Mouse (Mus musculus) forebrain, embryonic 16.5 days (tissue): ENCODE data around the gene Lsr. TPM values are rescaled to one million over a fixed set of nuclear protein-coding genes. Genes with fewer than 3 reads are reported as not detected.

Experiments
- ATAC-seq: fragments of 200-750 bp; cut with Nextera tagmentation; 2 replicates; pipeline ENCODE4 v1.8.0; 2017; ENCODE audit warnings: mild to moderate bottlenecking, moderate library complexity
- H3K27ac ChIP-seq: fragments of 300-500 bp; sonication (generic); 2 replicates; pipeline ENCODE4 v1.5.1; 2014; ENCODE audit warnings: low read length, control low read depth
- H3K27me3 ChIP-seq: fragments of 300-500 bp; sonication (generic); replicated peaks from 2 replicates; pipeline ENCODE4 v1.6.1; 2014; ENCODE audit warnings: low read length; ENCODE audit not compliant: control insufficient read depth, insufficient read depth
- H3K36me3 ChIP-seq: fragments of 300-500 bp; sonication (generic); 2 replicates; pipeline ENCODE4 v1.6.1; 2014; ENCODE audit not compliant: control insufficient read depth, insufficient read depth
- H3K4me1 ChIP-seq: fragments of 300-500 bp; sonication (generic); replicated peaks from 2 replicates; pipeline ENCODE4 v1.6.1; 2014; ENCODE audit warnings: low read length; ENCODE audit not compliant: control insufficient read depth, insufficient read depth
- H3K4me2 ChIP-seq: fragments of 300-500 bp; sonication (generic); 2 replicates; pipeline ENCODE4 v1.6.1; 2014; ENCODE audit warnings: mild to moderate bottlenecking, low read length, control low read depth
- H3K4me3 ChIP-seq: fragments of 300-500 bp; sonication (generic); replicated peaks from 2 replicates; pipeline ENCODE4 v1.5.1; 2014; ENCODE audit warnings: mild to moderate bottlenecking, low read length, control low read depth
- H3K9ac ChIP-seq: fragments of 300-500 bp; sonication (generic); replicated peaks from 2 replicates; pipeline ENCODE4 v1.6.1; 2014; ENCODE audit warnings: low read depth, low read length, control low read depth
- H3K9me3 ChIP-seq: fragments of 300-500 bp; sonication (generic); 2 replicates; pipeline ENCODE4 v1.6.1; 2016; ENCODE audit warnings: low read length; ENCODE audit not compliant: control insufficient read depth
- WGBS: fragments of 180-500 bp; shearing (Covaris S2); extraction: QIAGEN DNeasy Blood & Tissue Kit; methylation state at CpG from one replicate; pipeline ENCODE4 v1.1.7; 2014; 5-methylcytosine and 5-hydroxymethylcytosine counted together
- polyA plus RNA-seq: library from polyadenylated mRNA; unstranded; fragments of >200 nt; fragmentation: Nextera tagmentation; extraction: Ambion mirVana; gene quantifications from 2 replicates; pipeline ENCODE4 v1.2.1, GENCODE M21; 2015

The Lsr gene
- polyA plus RNA-seq, 1 experiment from 2014 or later = 21.3 TPM

GRCm38 (mm10) chr7:30968611-30969010 lies 4.7 kb downstream of the Lsr start:
- no peak overlapping the region for H3K4me2 ChIP-seq
- no peaks in the 10 kb centered on the region for H3K36me3 ChIP-seq
- H3K4me3 ChIP-seq = no peak overlapping the region
- no peak for ATAC-seq
- H3K9ac ChIP-seq = no peak overlapping the region
- peaks cover 3% of the 10 kb centered on the region; the same call in 1 of the 2 replicates for H3K27me3 ChIP-seq
- no peaks in the 10 kb centered on the region for H3K9me3 ChIP-seq
- no peak overlapping the region for H3K27ac ChIP-seq
- WGBS = 91% methylated on average over 8 of the region's 8 CpGs
- peaks cover 8% of the 10 kb centered on the region for H3K4me1 ChIP-seq

GRCm38 (mm10) chr7:30966657-30967056 lies 6.6 kb downstream of the Lsr start:
- no peak for ATAC-seq
- Histone ChIP-seq H3K36me3 (no peaks in the 10 kb centered on the region), H3K9me3 (no peaks in the 10 kb centered on the region), H3K27me3 (no peaks in the 10 kb centered on the region), H3K4me3 (no peak overlapping the region), H3K27ac (no peak overlapping the region), H3K4me1 (no peaks in the 10 kb centered on the region), H3K4me2 (no peak overlapping the region), H3K9ac (no peak overlapping the region)
- WGBS = 76% methylated on average over 3 of the region's 3 CpGs

GRCm38 (mm10) chr7:30965677-30966076 lies 7.6 kb downstream of the Lsr start:
- H3K27ac ChIP-seq = no peak overlapping the region
- H3K9me3 ChIP-seq = no peaks in the 10 kb centered on the region
- H3K9ac ChIP-seq = no peak overlapping the region
- no peak overlapping the region for H3K4me2 ChIP-seq
- ATAC-seq = no peak
- 74% methylated on average over 14 of the region's 14 CpGs for WGBS
- H3K36me3 ChIP-seq = no peaks in the 10 kb centered on the region
- H3K4me3 ChIP-seq = no peak overlapping the region
- no peaks in the 10 kb centered on the region for H3K27me3 ChIP-seq
- H3K4me1 ChIP-seq = no peaks in the 10 kb centered on the region

- Histone ChIP-seq H3K27ac (no peak overlapping the region), H3K36me3 (no peaks in the 10 kb centered on the region), H3K9me3 (no peaks in the 10 kb centered on the region), H3K4me1 (no peaks in the 10 kb centered on the region), H3K4me3 (no peak overlapping the region), H3K4me2 (no peak overlapping the region), H3K27me3 (no peaks in the 10 kb centered on the region), H3K9ac (no peak overlapping the region)
- 92% methylated on average over 7 of the region's 7 CpGs for WGBS
- no peak for ATAC-seq
These were observed 8.9 kb downstream of the Lsr start for GRCm38 (mm10) chr7:30964366-30964765.

GRCm38 (mm10) chr7:30962862-30963261 lies 10.4 kb downstream of the Lsr start:
- no peak overlapping the region for H3K4me2 ChIP-seq
- no peaks in the 10 kb centered on the region for H3K27me3 ChIP-seq
- peaks cover 7% of the 10 kb centered on the region for H3K4me1 ChIP-seq
- ATAC-seq = no peak
- 91% methylated on average over 5 of the region's 5 CpGs for WGBS
- H3K9ac ChIP-seq = no peak overlapping the region
- H3K36me3 ChIP-seq = no peaks in the 10 kb centered on the region
- H3K9me3 ChIP-seq = no peaks in the 10 kb centered on the region
- H3K27ac ChIP-seq = no peak overlapping the region
- no peak overlapping the region for H3K4me3 ChIP-seq

- WGBS = 88% methylated on average over 6 of the region's 6 CpGs
- ATAC-seq = no peak
- Histone ChIP-seq H3K9ac (no peak overlapping the region), H3K4me2 (no peak overlapping the region), H3K4me3 (no peak overlapping the region), H3K4me1 (peaks cover 17% of the 10 kb centered on the region), H3K27ac (no peak overlapping the region), H3K36me3 (no peaks in the 10 kb centered on the region), H3K9me3 (no peaks in the 10 kb centered on the region), H3K27me3 (no peaks in the 10 kb centered on the region)
These were observed 13.4 kb downstream of the Lsr start for GRCm38 (mm10) chr7:30959786-30960349.

- Histone ChIP-seq H3K27ac (no peak overlapping the region), H3K9me3 (no peaks in the 10 kb centered on the region), H3K36me3 (no peaks in the 10 kb centered on the region), H3K27me3 (no peaks in the 10 kb centered on the region), H3K4me1 (peaks cover 18% of the 10 kb centered on the region), H3K4me2 (no peak overlapping the region), H3K4me3 (no peak overlapping the region), H3K9ac (no peak overlapping the region)
- 95% methylated on average over 9 of the region's 9 CpGs for WGBS
- no peak for ATAC-seq
These were observed 14.3 kb downstream of the Lsr start for GRCm38 (mm10) chr7:30958866-30959487.

GRCm38 (mm10) chr7:30958109-30958865 lies 15.0 kb downstream of the Lsr start:
- Histone ChIP-seq H3K27ac (no peak overlapping the region), H3K36me3 (peaks cover 6% of the 10 kb centered on the region), H3K4me1 (peaks cover 18% of the 10 kb centered on the region), H3K4me3 (peak overlapping the region; percentile 84), H3K27me3 (no peaks in the 10 kb centered on the region), H3K4me2 (peak overlapping the region; percentile 67), H3K9ac (peak overlapping the region; percentile 79), H3K9me3 (no peaks in the 10 kb centered on the region)
- WGBS = 78% methylated on average over 28 of the region's 28 CpGs
- ATAC-seq = no peak

- peak overlapping the region; percentile 67 for H3K4me2 ChIP-seq
- H3K4me1 ChIP-seq = peaks cover 18% of the 10 kb centered on the region
- peak; percentile 60 for ATAC-seq
- H3K4me3 ChIP-seq = peak overlapping the region; percentile 84
- no peaks in the 10 kb centered on the region for H3K27me3 ChIP-seq
- no peaks in the 10 kb centered on the region for H3K9me3 ChIP-seq
- H3K9ac ChIP-seq = peak overlapping the region; percentile 79
- peaks cover 11% of the 10 kb centered on the region for H3K36me3 ChIP-seq
- 0% methylated on average over 43 of the region's 43 CpGs for WGBS
- H3K27ac ChIP-seq = peak overlapping the region; percentile 98
These were observed 15.9 kb downstream of the Lsr start for GRCm38 (mm10) chr7:30957367-30957783.
